Mouse (Mus musculus) lung, postnatal 25 days (tissue): ENCODE data around the gene Dapk1.

ENCODE experiments used
- DNase-seq: peaks from one replicate; pipeline ENCODE4 v3.0.0; 2022; ENCODE audit warnings: low spot score

Gene Dapk1

GRCm38 (mm10) chr13:60616036-60616435 lies 14.3 kb downstream of the Dapk1 start:
- no peak for DNase-seq

GRCm38 (mm10) chr13:60618287-60618686 lies 16.5 kb downstream of the Dapk1 start:
- DNase-seq = no peak

GRCm38 (mm10) chr13:60619723-60620122 lies 18.0 kb downstream of the Dapk1 start:
- no peak for DNase-seq

GRCm38 (mm10) chr13:60621411-60621965 lies 19.7 kb downstream of the Dapk1 start:
- no peak for DNase-seq

- no peak for DNase-seq
Measured at GRCm38 (mm10) chr13:60625581-60625980, 23.8 kb downstream of the Dapk1 start.

GRCm38 (mm10) chr13:60627843-60628656 lies 26.3 kb downstream of the Dapk1 start:
- DNase-seq = no peak

- DNase-seq = no peak
Measured at GRCm38 (mm10) chr13:60628657-60628950, 26.9 kb downstream of the Dapk1 start.

- DNase-seq = no peak
Measured at GRCm38 (mm10) chr13:60629419-60629818, 27.7 kb downstream of the Dapk1 start.

- DNase-seq = no peak
Measured at GRCm38 (mm10) chr13:60633945-60634344, 32.2 kb downstream of the Dapk1 start.

- DNase-seq = no peak
Measured at GRCm38 (mm10) chr13:60635636-60636035, 33.9 kb downstream of the Dapk1 start.

GRCm38 (mm10) chr13:60639482-60640055 lies 37.8 kb downstream of the Dapk1 start:
- no peak for DNase-seq

GRCm38 (mm10) chr13:60640420-60640819 lies 38.7 kb downstream of the Dapk1 start:
- no peak for DNase-seq

GRCm38 (mm10) chr13:60644457-60644889 lies 42.7 kb downstream of the Dapk1 start:
- DNase-seq = peak; percentile 58

- DNase-seq = no peak
Measured at GRCm38 (mm10) chr13:60646791-60647190, 45.0 kb downstream of the Dapk1 start.

GRCm38 (mm10) chr13:60648350-60648749 lies 46.6 kb downstream of the Dapk1 start:
- DNase-seq = no peak

GRCm38 (mm10) chr13:60650000-60650399 lies 48.3 kb downstream of the Dapk1 start:
- DNase-seq = no peak

GRCm38 (mm10) chr13:60654017-60654565 lies 52.3 kb downstream of the Dapk1 start:
- no peak for DNase-seq

GRCm38 (mm10) chr13:60655246-60655645 lies 53.5 kb downstream of the Dapk1 start:
- no peak for DNase-seq

- DNase-seq = no peak
Measured at GRCm38 (mm10) chr13:60659600-60659999, 57.9 kb downstream of the Dapk1 start.

GRCm38 (mm10) chr13:60660056-60660455 lies 58.3 kb downstream of the Dapk1 start:
- no peak for DNase-seq

GRCm38 (mm10) chr13:60660711-60661261 lies 59.0 kb downstream of the Dapk1 start:
- no peak for DNase-seq

- DNase-seq = no peak
Measured at GRCm38 (mm10) chr13:60662493-60663177, 60.9 kb downstream of the Dapk1 start.
